Mouse (Mus musculus): ENCODE data around the gene Ankdd1a.

Ankdd1a gene

GRCm38 (mm10) chr9:65519807-65520504 is at the start of gene Ankdd1a:
TSS of gene Ankdd1a (minus strand) at chr9:65520193.
- no peak for DNase-seq (ENCODE audit: low spot score)

GRCm38 (mm10) chr9:65569491-65569971 is 49.5 kb upstream of the Ankdd1a start:
- DNase-seq (ENCODE audit: low spot score) = no peak

- no peak for DNase-seq (ENCODE audit: low spot score)
Observed at GRCm38 (mm10) chr9:65568787-65569186, 48.8 kb upstream of the Ankdd1a start.

- no peak for DNase-seq (ENCODE audit: low spot score)
Observed at GRCm38 (mm10) chr9:65564698-65565097, 44.7 kb upstream of the Ankdd1a start.

- DNase-seq (ENCODE audit: low spot score) = no peak
Observed at GRCm38 (mm10) chr9:65563073-65563472, 43.1 kb upstream of the Ankdd1a start.

- no peak for DNase-seq (ENCODE audit: low spot score)
Observed at GRCm38 (mm10) chr9:65562081-65562506, 42.1 kb upstream of the Ankdd1a start.

- no peak for DNase-seq (ENCODE audit: low spot score)
Observed at GRCm38 (mm10) chr9:65561016-65561415, 41.0 kb upstream of the Ankdd1a start.

- DNase-seq (ENCODE audit: low spot score) = no peak
Observed at GRCm38 (mm10) chr9:65558806-65559205, 38.8 kb upstream of the Ankdd1a start.

GRCm38 (mm10) chr9:65556979-65557378 is 37.0 kb upstream of the Ankdd1a start:
- no peak for DNase-seq (ENCODE audit: low spot score)

GRCm38 (mm10) chr9:65556349-65556748 is 36.4 kb upstream of the Ankdd1a start:
- DNase-seq (ENCODE audit: low spot score) = no peak

GRCm38 (mm10) chr9:65555621-65556020 is 35.6 kb upstream of the Ankdd1a start:
- DNase-seq (ENCODE audit: low spot score) = no peak

- no peak for DNase-seq (ENCODE audit: low spot score)
Observed at GRCm38 (mm10) chr9:65555001-65555405, 35.0 kb upstream of the Ankdd1a start.

GRCm38 (mm10) chr9:65552711-65553110 is 32.7 kb upstream of the Ankdd1a start:
- DNase-seq (ENCODE audit: low spot score) = no peak

GRCm38 (mm10) chr9:65552141-65552540 is 32.1 kb upstream of the Ankdd1a start:
- DNase-seq (ENCODE audit: low spot score) = no peak

- DNase-seq (ENCODE audit: low spot score) = peak; percentile 58
Observed at GRCm38 (mm10) chr9:65551035-65551434, 31.0 kb upstream of the Ankdd1a start.

- DNase-seq (ENCODE audit: low spot score) = no peak
Observed at GRCm38 (mm10) chr9:65550079-65550831, 30.3 kb upstream of the Ankdd1a start.

- no peak for DNase-seq (ENCODE audit: low spot score)
Observed at GRCm38 (mm10) chr9:65549643-65550042, 29.6 kb upstream of the Ankdd1a start.

- DNase-seq (ENCODE audit: low spot score) = no peak
Observed at GRCm38 (mm10) chr9:65549139-65549538, 29.1 kb upstream of the Ankdd1a start.

GRCm38 (mm10) chr9:65548311-65548710 is 28.3 kb upstream of the Ankdd1a start:
- DNase-seq (ENCODE audit: low spot score) = no peak

- no peak for DNase-seq (ENCODE audit: low spot score)
Observed at GRCm38 (mm10) chr9:65547844-65548243, 27.9 kb upstream of the Ankdd1a start.

- no peak for DNase-seq (ENCODE audit: low spot score)
Observed at GRCm38 (mm10) chr9:65547111-65547510, 27.1 kb upstream of the Ankdd1a start.

- no peak for DNase-seq (ENCODE audit: low spot score)
Observed at GRCm38 (mm10) chr9:65546413-65546695, 26.4 kb upstream of the Ankdd1a start.

- no peak for DNase-seq (ENCODE audit: low spot score)
Observed at GRCm38 (mm10) chr9:65545635-65546412, 25.8 kb upstream of the Ankdd1a start.
